Mouse (Mus musculus): Measurements from ENCODE around the gene Slc7a5. TPM values are rescaled to one million over a fixed set of nuclear protein-coding genes. Genes with fewer than 3 reads are reported as not detected.

The Slc7a5 gene
- total and polyA plus RNA-seq, 3 experiments: 110 to 291 (median 207) TPM

DNA sequence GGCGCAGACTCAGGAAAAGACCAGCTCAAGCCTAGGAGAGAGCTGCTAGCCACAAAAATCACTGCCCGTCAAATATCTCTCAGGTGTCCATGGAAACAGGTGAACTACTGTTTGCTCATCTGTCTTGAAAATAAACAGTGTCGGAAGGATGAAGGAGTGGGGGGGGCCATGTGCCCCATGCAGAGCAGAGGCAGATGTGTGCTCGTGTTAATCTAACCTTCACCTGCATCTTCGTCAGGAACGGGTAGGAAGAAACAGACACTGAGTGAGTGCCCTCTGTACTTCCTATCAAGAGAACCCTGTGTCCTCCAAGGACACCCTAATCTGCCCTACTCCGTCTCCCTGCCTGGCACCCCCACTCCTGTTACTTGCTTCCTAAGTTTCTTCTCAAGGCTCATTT lies 55.8 kb downstream of the Slc7a5 start (continued):
- no peak for TF ChIP-seq USF1 (IDR thresholded peaks at IDR 0.05; ENCODE audit: low read depth, low read length)
- TF ChIP-seq CHD1 (IDR thresholded peaks at IDR 0.05; ENCODE audit: low read depth, low read length): peak; percentile 82; the same call in 1 of the 2 replicates
- TF ChIP-seq SIN3A (IDR thresholded peaks at IDR 0.05; ENCODE audit: low read length): 0 out of 2 replicates have a peak, but pooled peaks have one; percentile 13

DNA sequence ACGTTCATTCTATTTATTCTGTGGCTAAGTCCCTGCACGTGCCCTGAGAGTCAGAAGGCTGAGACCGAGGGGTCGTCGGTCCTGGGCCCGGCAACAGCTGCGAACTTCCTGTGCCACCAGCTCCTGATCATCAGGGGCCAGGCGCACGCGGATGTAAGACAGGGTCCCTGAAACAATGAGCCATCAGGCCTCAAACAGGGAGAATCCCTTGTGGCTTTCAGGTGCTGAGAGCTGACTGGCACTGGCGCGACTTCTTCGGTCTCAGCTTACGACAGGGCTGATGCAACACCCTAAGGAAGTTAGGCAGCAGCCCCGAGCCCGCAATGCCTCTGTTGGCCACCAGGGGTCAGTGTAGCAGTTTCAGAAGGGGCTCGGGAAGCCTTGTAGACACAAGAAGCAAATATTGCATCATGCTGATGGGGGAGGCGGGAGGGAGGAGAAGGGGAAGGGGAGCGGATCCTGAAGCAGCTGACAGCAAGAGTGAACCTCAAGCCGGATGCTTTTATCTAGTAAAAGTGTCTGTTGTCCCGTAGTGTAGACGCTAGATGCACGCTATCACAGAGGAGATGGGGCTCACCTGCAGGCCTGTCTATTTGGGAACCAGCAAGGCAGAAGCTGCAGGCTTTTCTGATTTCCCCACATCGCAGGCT lies 56.5 kb downstream of the Slc7a5 start:
- peak overlapping the region; percentile 23 to 44 (median 35) for H3K4me3 ChIP-seq (replicated peaks in 1 of 3; ENCODE audit: low read depth in 2 of 3, low read length in 2 of 3, poor library complexity in 1 of 3)
- dilution Hi-C loops (cut with MboI; ENCODE audit: extremely low pct_ligation_motif_present, extremely low pct_unique_long_range_greater_than_20kb, low sequenced_read_pairs) (no loop called here), in situ Hi-C loops (cut with MboI; ENCODE audit: low pct_ligation_motif_present, low pct_unique_long_range_greater_than_20kb, low sequenced_read_pairs) (loop anchor here (5.0 to 10.0 kb wide), 2 partner anchors 56 to 414 kb away; partner anchors contain the start of gene Slc7a5)
- no peaks in the 10 kb centered on the region for H3K79me2 ChIP-seq (replicated peaks; ENCODE audit: control insufficient read depth, extremely low read depth, insufficient read depth, poor library complexity, severe bottlenecking)
- H3K4me1 ChIP-seq (ENCODE audit: control insufficient read depth in 1 of 2, insufficient read depth in 2 of 2): peaks cover 31 to 70% of the 10 kb centered on the region in 2 experiments
- H3K9me3 ChIP-seq (replicated peaks; ENCODE audit: low read length): peaks cover 16% of the 10 kb centered on the region
- no peaks in the 10 kb centered on the region for H3K27me3 ChIP-seq (replicated peaks)
- H3K27ac ChIP-seq (ENCODE audit: insufficient read depth, low read depth): peak overlapping the region; percentile 98
- H3K36me3 ChIP-seq (replicated peaks in 1 of 2; ENCODE audit: control insufficient read depth in 1 of 2, insufficient read depth in 1 of 2, low read length in 1 of 2): peaks cover 9 to 26% of the 10 kb centered on the region in 2 experiments
- H3K4me2 ChIP-seq (ENCODE audit: insufficient read depth, low read depth, poor library complexity, severe bottlenecking): peak overlapping the region; percentile 83
- peak overlapping the region; percentile 96 for H3K9ac ChIP-seq (ENCODE audit: insufficient read depth, low read depth)
- DNase-seq (ENCODE audit: extremely low read depth): peak; percentile 99
- TF ChIP-seq RCOR1 (conservative IDR thresholded peaks at IDR 0.05; ENCODE audit: low read depth, low read length): peak; percentile 93
- peak; percentile 95 for TF ChIP-seq BHLHE40 (IDR thresholded peaks at IDR 0.05; ENCODE audit: low read depth, low read length)
- peak; percentile 90 for TF ChIP-seq CHD2 (IDR thresholded peaks at IDR 0.05; ENCODE audit: low read length)
- TF ChIP-seq SIN3A (IDR thresholded peaks at IDR 0.05; ENCODE audit: low read length): peak; percentile 96
- peak; percentile 86 for TF ChIP-seq MAX (IDR thresholded peaks at IDR 0.05; ENCODE audit: low read length)
- TF ChIP-seq ZNF384 (IDR thresholded peaks at IDR 0.05; ENCODE audit: low read depth, low read length): peak; percentile 63
- TF ChIP-seq NELFE (IDR thresholded peaks at IDR 0.05; ENCODE audit: low read depth, low read length): peak; percentile 84
- no peak for TF ChIP-seq POLR2AphosphoS2 (IDR thresholded peaks at IDR 0.05; ENCODE audit: low read depth, low read length)
- peak; percentile 95 for TF ChIP-seq KAT2A (IDR thresholded peaks at IDR 0.05; ENCODE audit: insufficient replicate concordance, low read length)
- peak; percentile 93 for TF ChIP-seq RAD21 (IDR thresholded peaks at IDR 0.05; ENCODE audit: low read depth, low read length)
- TF ChIP-seq MAFK (IDR thresholded peaks at IDR 0.05; ENCODE audit: insufficient replicate concordance, low read length): 0 out of 2 replicates have a peak, but pooled peaks have one; percentile 14
- TF ChIP-seq TCF12 (IDR thresholded peaks at IDR 0.05; ENCODE audit: low read depth, low read length): peak; percentile 97
- TF ChIP-seq SMC3 (IDR thresholded peaks at IDR 0.05; ENCODE audit: low read depth, low read length): peak; percentile 99
- peak; percentile 100 for TF ChIP-seq MAZ (IDR thresholded peaks at IDR 0.05; ENCODE audit: low read depth, low read length)
- no peak for TF ChIP-seq GABPA (IDR thresholded peaks at IDR 0.05; ENCODE audit: insufficient replicate concordance, low read depth, low read length)
- TF ChIP-seq JUND (conservative IDR thresholded peaks at IDR 0.05; ENCODE audit: low read depth, low read length): peak; percentile 88
- no peak for TF ChIP-seq CHD1 (IDR thresholded peaks at IDR 0.05; ENCODE audit: low read depth, low read length)
- peak; percentile 93 for TF ChIP-seq MYC (IDR thresholded peaks at IDR 0.05; ENCODE audit: low read depth, low read length)
- TF ChIP-seq UBTF (IDR thresholded peaks at IDR 0.05; ENCODE audit: low read depth, low read length): peak; percentile 87; the same call in 1 of the 2 replicates
- peak; percentile 79 for TF ChIP-seq POLR2A (IDR thresholded peaks at IDR 0.05; ENCODE audit: low read depth, low read length)
- TF ChIP-seq USF1 (IDR thresholded peaks at IDR 0.05; ENCODE audit: low read depth, low read length): no peak
- peak; percentile 68; the same call in 1 of the 2 replicates for TF ChIP-seq JUN (IDR thresholded peaks at IDR 0.05; ENCODE audit: insufficient read depth, low read depth, low read length)
- peak; percentile 94 for TF ChIP-seq ETS1 (conservative IDR thresholded peaks at IDR 0.05; ENCODE audit: low read depth, low read length)
- peak; percentile 91; the same call in 1 of the 2 replicates for TF ChIP-seq E2F4 (IDR thresholded peaks at IDR 0.05; ENCODE audit: insufficient replicate concordance, low read depth, low read length)
- no peak for TF ChIP-seq ZKSCAN1 (IDR thresholded peaks at IDR 0.05; ENCODE audit: borderline replicate concordance, low read depth, low read length)
- peak; percentile 58 for TF ChIP-seq EP300 (IDR thresholded peaks at IDR 0.05; ENCODE audit: low read length)
- peak; percentile 85 for TF ChIP-seq ZC3H11A (IDR thresholded peaks at IDR 0.05; ENCODE audit: low read depth, low read length)
- peak; percentile 61; the same call in 1 of the 2 replicates for TF ChIP-seq TBP (conservative IDR thresholded peaks at IDR 0.05; ENCODE audit: low read depth, low read length)
- peak; percentile 94 to 98 for TF ChIP-seq CTCF (conservative IDR thresholded peaks at IDR 0.05 in 1 of 2, IDR thresholded peaks at IDR 0.05 in 1 of 2; ENCODE audit: low read depth in 2 of 2, low read length in 2 of 2)
- peak; percentile 74 for TF ChIP-seq ELF1 (IDR thresholded peaks at IDR 0.05; ENCODE audit: low read depth, low read length)
- peak; percentile 91 for TF ChIP-seq MEF2A (IDR thresholded peaks at IDR 0.05; ENCODE audit: borderline replicate concordance, low read depth, low read length)
- peak; percentile 91 for TF ChIP-seq MXI1 (IDR thresholded peaks at IDR 0.05; ENCODE audit: low read depth, low read length)
- TF ChIP-seq IRF4 (IDR thresholded peaks at IDR 0.05; ENCODE audit: low read depth, low read length): peak; percentile 94
- peak; percentile 53; the same call in 1 of the 2 replicates for TF ChIP-seq ZMIZ1 (IDR thresholded peaks at IDR 0.05; ENCODE audit: low read depth, low read length)
- TF ChIP-seq PAX5 (IDR thresholded peaks at IDR 0.05; ENCODE audit: low read length): no peak
- TF ChIP-seq USF2 (conservative IDR thresholded peaks at IDR 0.05; ENCODE audit: low read depth, low read length): no peak

All from CH12.LX (cell line).